10 mouse cellular contexts compared by ENCODE assay signal in genomic region chr9:106405275-106405674, GRCm38 (mm10). TPM values are rescaled to one million over a fixed set of nuclear protein-coding genes. Genes with fewer than 3 reads are reported as not detected.
DNase-seq lines count a peak whose midpoint lies in the region; ATAC-seq and TF ChIP-seq lines count a peak whose summit lies in the region.
"Had no signal": no experiment of that assay in that cellular context is flagged by ENCODE, and none has a peak within 500 bp of the region (broad histone marks: within the 10 kb centered on the region; RNA-seq: fewer than 3 reads in every experiment).

No protein-coding gene starts in this region.

- H3K27me3 ChIP-seq in hindbrain, postnatal 0 days (ENCODE audit: insufficient read depth, low read length), result no peaks in the 10 kb centered on the region
- H3K27me3 ChIP-seq in hindbrain, embryonic 13.5 days, result no peaks in the 10 kb centered on the region
- no peaks in the 10 kb centered on the region for H3K27me3 ChIP-seq in lung, postnatal 0 days (replicated peaks; ENCODE audit: insufficient read depth, low read length)

- TF ChIP-seq EP300 in lung, postnatal 0 days (IDR thresholded peaks at IDR 0.05), result no peak

- DNase-seq in hindbrain, postnatal 0 days (ENCODE audit: low spot score), result peak; percentile 64
- DNase-seq in gastrocnemius, adult 8-10 months (ENCODE audit: low spot score in 2 of 2), result peak; percentile 74 to 87
- peak; percentile 82 for DNase-seq in heart, postnatal 4 days
- DNase-seq in lung, postnatal 0 days (ENCODE audit: low spot score), result peak; percentile 67
- no peak for DNase-seq in spleen, adult 18-20 months
- DNase-seq in left cerebral cortex, postnatal 14 days (ENCODE audit: low spot score in 2 of 2), result no peak
- DNase-seq: right cerebral cortex, postnatal 4 days had no signal

- peak; percentile 66 for ATAC-seq in hindbrain, postnatal 0 days
- ATAC-seq in hindbrain, embryonic 13.5 days (ENCODE audit: low FRiP score), result no peak
- ATAC-seq in lung, postnatal 0 days, result peak; percentile 83
- no peak for ATAC-seq in megakaryocyte progenitor cell, adult 5-6 weeks (replicated peaks; ENCODE audit: poor library complexity)

- no peak overlapping the region for H3K9ac ChIP-seq in hindbrain, postnatal 0 days (replicated peaks; ENCODE audit: low read length)
- no peak overlapping the region for H3K9ac ChIP-seq in hindbrain, embryonic 13.5 days
- H3K9ac ChIP-seq in lung, postnatal 0 days (replicated peaks; ENCODE audit: low read depth), result no peak overlapping the region

- no peaks in the 10 kb centered on the region for H3K9me3 ChIP-seq in hindbrain, postnatal 0 days (ENCODE audit: low read length)
- H3K9me3 ChIP-seq in hindbrain, embryonic 13.5 days, result no peaks in the 10 kb centered on the region
- H3K9me3 ChIP-seq in lung, postnatal 0 days (ENCODE audit: low read length), result no peaks in the 10 kb centered on the region

- H3K4me2 ChIP-seq in hindbrain, postnatal 0 days (ENCODE audit: low read depth, low read length), result no peak overlapping the region
- no peak overlapping the region for H3K4me2 ChIP-seq in hindbrain, embryonic 13.5 days
- H3K4me2 ChIP-seq in lung, postnatal 0 days (replicated peaks; ENCODE audit: low read depth, low read length), result no peak overlapping the region

- H3K27ac ChIP-seq in hindbrain, postnatal 0 days, result no peak overlapping the region
- no peak overlapping the region for H3K27ac ChIP-seq in hindbrain, embryonic 13.5 days
- no peak overlapping the region for H3K27ac ChIP-seq in lung, postnatal 0 days (ENCODE audit: low read length)

- H3K36me3 ChIP-seq in hindbrain, postnatal 0 days (ENCODE audit: insufficient read depth, low read length), result no peaks in the 10 kb centered on the region
- H3K36me3 ChIP-seq in hindbrain, embryonic 13.5 days, result no peaks in the 10 kb centered on the region
- no peaks in the 10 kb centered on the region for H3K36me3 ChIP-seq in lung, postnatal 0 days (ENCODE audit: insufficient read depth, low read length)

- WGBS in hindbrain, postnatal 0 days, result 33% methylated on average over 6 of the region's 6 CpGs
- WGBS in hindbrain, embryonic 13.5 days, result 35% methylated on average over 6 of the region's 6 CpGs
- 34% methylated on average over 6 of the region's 6 CpGs for WGBS in lung, postnatal 0 days

- no peaks in the 10 kb centered on the region for H3K4me1 ChIP-seq in hindbrain, postnatal 0 days (ENCODE audit: insufficient read depth, low read length)
- 0 out of 2 replicates have a peak, but pooled peaks cover 7% of the 10 kb centered on the region for H3K4me1 ChIP-seq in hindbrain, embryonic 13.5 days (replicated peaks)
- no peaks in the 10 kb centered on the region for H3K4me1 ChIP-seq in lung, postnatal 0 days (ENCODE audit: insufficient read depth, low read depth, low read length)

- no peak overlapping the region for H3K4me3 ChIP-seq in hindbrain, postnatal 0 days (ENCODE audit: low read length)
- H3K4me3 ChIP-seq in hindbrain, embryonic 13.5 days, result no peak overlapping the region
- H3K4me3 ChIP-seq in lung, postnatal 0 days (ENCODE audit: low read depth, low read length), result no peak overlapping the region
- H3K4me3 ChIP-seq: megakaryocyte, embryonic 14.5 days had no signal

- intact Hi-C loops in left cerebral cortex, postnatal 14 days (cut with DNase I), result no loop called here

- no peak for TF ChIP-seq CTCF in hindbrain, postnatal 0 days (IDR thresholded peaks at IDR 0.05; ENCODE audit: low read depth)
- TF ChIP-seq CTCF in lung, postnatal 0 days (IDR thresholded peaks at IDR 0.05), result no peak

RNA-seq across cellular contexts. Expression of gene Rpl29, which starts 24.0 kb away (rescaled TPM):
- total RNA-seq in hindbrain, postnatal 0 days (2014; rRNA removed), result 691 and 792 TPM in 2 replicates
- polyA plus RNA-seq in hindbrain, postnatal 0 days (2015; fragmentation: Nextera tagmentation; extraction: Ambion mirVana), result 689 and 691 TPM in 2 replicates
- polyA plus RNA-seq in hindbrain, embryonic 13.5 days (2015; fragmentation: Nextera tagmentation; extraction: Ambion mirVana), result 704 TPM in 2 replicates
- 100 to 1,000 TPM; 259 to 320 (median 274) TPM for total RNA-seq in gastrocnemius, adult 8-10 months (2022)
- total RNA-seq in heart, postnatal 4 days (2021), result 100 to 1,000 TPM; 471 to 490 TPM
- 656 and 737 TPM in 2 replicates for polyA plus RNA-seq in lung, postnatal 0 days (2015; fragmentation: Nextera tagmentation; extraction: Ambion mirVana)
- total RNA-seq in left cerebral cortex, postnatal 14 days (2021), result 100 to 1,000 TPM; 336 to 343 TPM
- total RNA-seq in megakaryocyte progenitor cell, adult 5-6 weeks (2015), result 3,403 and 3,618 TPM in 2 replicates
- total RNA-seq in megakaryocyte progenitor cell, adult 5-6 weeks (2017), result 1,606 and 1,752 TPM in 2 replicates

RNA-seq across cellular contexts. Expression of gene Acy1, which starts 32.8 kb away (rescaled TPM):
- total RNA-seq in hindbrain, postnatal 0 days (2014; rRNA removed), result 19.3 and 28.0 TPM in 2 replicates
- polyA plus RNA-seq in hindbrain, postnatal 0 days (2015; fragmentation: Nextera tagmentation; extraction: Ambion mirVana), result 22.2 and 23.0 TPM in 2 replicates
- 25.1 and 28.6 TPM in 2 replicates for polyA plus RNA-seq in hindbrain, embryonic 13.5 days (2015; fragmentation: Nextera tagmentation; extraction: Ambion mirVana)
- 10 to 100 TPM in 2 of 4 experiments, 1 to 10 TPM in 2; 6.2 to 13.0 (median 9.1) TPM for total RNA-seq in gastrocnemius, adult 8-10 months (2022)
- 10 to 100 TPM; 20.5 to 20.6 TPM for total RNA-seq in heart, postnatal 4 days (2021)
- polyA plus RNA-seq in lung, postnatal 0 days (2015; fragmentation: Nextera tagmentation; extraction: Ambion mirVana), result 8.5 and 12.5 TPM in 2 replicates
- total RNA-seq in left cerebral cortex, postnatal 14 days (2021), result 10 to 100 TPM in 1 of 2 experiments, 1 to 10 TPM in 1; 7.9 to 11.1 TPM
- 13.7 TPM in 2 replicates for total RNA-seq in megakaryocyte progenitor cell, adult 5-6 weeks (2015)
- 27.2 and 31.3 TPM in 2 replicates for total RNA-seq in megakaryocyte progenitor cell, adult 5-6 weeks (2017)

RNA-seq across cellular contexts. Expression of gene Dusp7, which starts 36.8 kb away (rescaled TPM):
- total RNA-seq in hindbrain, postnatal 0 days (2014; rRNA removed), result 56.0 and 66.4 TPM in 2 replicates
- polyA plus RNA-seq in hindbrain, postnatal 0 days (2015; fragmentation: Nextera tagmentation; extraction: Ambion mirVana), result 12.7 and 13.7 TPM in 2 replicates
- polyA plus RNA-seq in hindbrain, embryonic 13.5 days (2015; fragmentation: Nextera tagmentation; extraction: Ambion mirVana), result 9.9 and 10.3 TPM in 2 replicates
- 10 to 100 TPM; 15.4 to 53.2 (median 35.0) TPM for total RNA-seq in gastrocnemius, adult 8-10 months (2022)
- 10 to 100 TPM; 26.2 to 33.5 TPM for total RNA-seq in heart, postnatal 4 days (2021)
- 25.7 and 27.8 TPM in 2 replicates for polyA plus RNA-seq in lung, postnatal 0 days (2015; fragmentation: Nextera tagmentation; extraction: Ambion mirVana)
- total RNA-seq in left cerebral cortex, postnatal 14 days (2021), result 100 to 1,000 TPM in 1 of 2 experiments, 10 to 100 TPM in 1; 95.1 to 102 TPM
- 31.6 and 41.9 TPM in 2 replicates for total RNA-seq in megakaryocyte progenitor cell, adult 5-6 weeks (2015)
- total RNA-seq in megakaryocyte progenitor cell, adult 5-6 weeks (2017), result 10.8 and 15.0 TPM in 2 replicates

RNA-seq across cellular contexts. Expression of gene Abhd14b, which starts 42.0 kb away (rescaled TPM):
- 20.6 and 26.8 TPM in 2 replicates for total RNA-seq in hindbrain, postnatal 0 days (2014; rRNA removed)
- 12.4 and 16.8 TPM in 2 replicates for polyA plus RNA-seq in hindbrain, postnatal 0 days (2015; fragmentation: Nextera tagmentation; extraction: Ambion mirVana)
- 6.9 and 7.3 TPM in 2 replicates for polyA plus RNA-seq in hindbrain, embryonic 13.5 days (2015; fragmentation: Nextera tagmentation; extraction: Ambion mirVana)
- 1 to 10 TPM; 2.1 to 3.8 (median 3.3) TPM for total RNA-seq in gastrocnemius, adult 8-10 months (2022)
- total RNA-seq in heart, postnatal 4 days (2021), result 1 to 10 TPM; 4.5 to 5.0 TPM
- polyA plus RNA-seq in lung, postnatal 0 days (2015; fragmentation: Nextera tagmentation; extraction: Ambion mirVana), result 31.1 and 36.8 TPM in 2 replicates
- 1 to 10 TPM; 7.7 to 8.1 TPM for total RNA-seq in left cerebral cortex, postnatal 14 days (2021)
- total RNA-seq in megakaryocyte progenitor cell, adult 5-6 weeks (2015), result 15.8 and 19.1 TPM in 2 replicates
- total RNA-seq in megakaryocyte progenitor cell, adult 5-6 weeks (2017), result 8.4 and 11.7 TPM in 2 replicates

RNA-seq across cellular contexts. Expression of gene Abhd14a, which starts 42.2 kb away (rescaled TPM):
- 59.6 and 62.1 TPM in 2 replicates for total RNA-seq in hindbrain, postnatal 0 days (2014; rRNA removed)
- 66.8 and 69.2 TPM in 2 replicates for polyA plus RNA-seq in hindbrain, postnatal 0 days (2015; fragmentation: Nextera tagmentation; extraction: Ambion mirVana)
- 51.7 and 52.7 TPM in 2 replicates for polyA plus RNA-seq in hindbrain, embryonic 13.5 days (2015; fragmentation: Nextera tagmentation; extraction: Ambion mirVana)
- 10 to 100 TPM; 15.2 to 17.8 (median 16.7) TPM for total RNA-seq in gastrocnemius, adult 8-10 months (2022)
- total RNA-seq in heart, postnatal 4 days (2021), result 10 to 100 TPM; 23.7 to 26.1 TPM
- polyA plus RNA-seq in lung, postnatal 0 days (2015; fragmentation: Nextera tagmentation; extraction: Ambion mirVana), result 21.7 and 26.9 TPM in 2 replicates
- 10 to 100 TPM; 48.7 to 54.1 TPM for total RNA-seq in left cerebral cortex, postnatal 14 days (2021)
- total RNA-seq in megakaryocyte progenitor cell, adult 5-6 weeks (2015), result 21.3 and 23.4 TPM in 2 replicates
- 27.3 and 30.2 TPM in 2 replicates for total RNA-seq in megakaryocyte progenitor cell, adult 5-6 weeks (2017)

Comparison
In these comparisons a context has a peak if more than half of its experiments do, and no peak if none do; other contexts are left out.
1. ATAC-seq: peak in hindbrain, postnatal 0 days (single experiment) and lung, postnatal 0 days (single experiment); none in hindbrain, embryonic 13.5 days (single experiment) and megakaryocyte progenitor cell, adult 5-6 weeks (single experiment).
2. DNase-seq: peak in hindbrain, postnatal 0 days (single experiment), gastrocnemius, adult 8-10 months (2 of 2), heart, postnatal 4 days (single experiment) and lung, postnatal 0 days (single experiment); none in spleen, adult 18-20 months (0 of 2) and left cerebral cortex, postnatal 14 days (0 of 2).